Mouse (Mus musculus) CH12.LX (cell line): ENCODE measurements around the gene Ccser1. TPM values are rescaled to one million over a fixed set of nuclear protein-coding genes. Genes with fewer than 3 reads are reported as not detected.

ENCODE experiments used
- DNase-seq: peaks from one replicate; pipeline ENCODE4 v3.0.0-alpha.2; 2013; ENCODE audit errors: extremely low read depth
- H3K27ac ChIP-seq: 2 replicates; pipeline ENCODE4 v1.5.1; 2012; ENCODE audit warnings: low read depth, mild to moderate bottlenecking, control low read depth, moderate library complexity; ENCODE audit not compliant: insufficient read depth
- H3K27me3 ChIP-seq: replicated peaks from 2 replicates; pipeline ENCODE3; 2012; ENCODE audit warnings: inconsistent platforms
- H3K36me3 ChIP-seq, 2 experiments: replicated peaks in 1 of 2; 2 replicates each; pipeline versions ENCODE3 to v1.6.1; 2012; ENCODE audit warnings: inconsistent platforms in 1 of 2, low read length in 1 of 2, mild to moderate bottlenecking in 1 of 2, mixed read lengths in 1 of 2, moderate library complexity in 1 of 2; ENCODE audit not compliant: control insufficient read depth in 1 of 2, insufficient read depth in 1 of 2
- H3K4me1 ChIP-seq, 2 experiments: 2 replicates each; pipeline ENCODE4 v1.6.1; 2012; ENCODE audit warnings: inconsistent platforms in 1 of 2, moderate library complexity in 1 of 2; ENCODE audit not compliant: insufficient read depth in 2 of 2, control insufficient read depth in 1 of 2
- H3K4me2 ChIP-seq: 2 replicates; pipeline ENCODE4 v1.6.1; 2012; ENCODE audit warnings: low read depth, mild to moderate bottlenecking, control low read depth; ENCODE audit not compliant: poor library complexity, insufficient read depth, severe bottlenecking
- H3K4me3 ChIP-seq, 3 experiments: fragments of 150-350 bp in 1 of 3; sonication (generic) in 1 of 3; replicated peaks in 1 of 3; 2 replicates each; pipeline versions ENCODE3 to v1.5.1; 2011 to 2012; ENCODE audit warnings: low read depth in 2 of 3, low read length in 2 of 3, mild to moderate bottlenecking in 2 of 3, moderate library complexity in 2 of 3, control low read depth in 1 of 3, improper control_type of control experiment in 1 of 3, inconsistent platforms in 1 of 3, mixed read lengths in 1 of 3; ENCODE audit not compliant: poor library complexity in 1 of 3
- H3K79me2 ChIP-seq: replicated peaks from 2 replicates; pipeline ENCODE4 v1.6.1; 2012; ENCODE audit warnings: mild to moderate bottlenecking, moderate library complexity; ENCODE audit not compliant: control insufficient read depth, poor library complexity, insufficient read depth, severe bottlenecking; ENCODE audit errors: extremely low read depth
- H3K9ac ChIP-seq: 2 replicates; pipeline ENCODE4 v1.6.1; 2012; ENCODE audit warnings: low read depth, mild to moderate bottlenecking, control low read depth, moderate library complexity; ENCODE audit not compliant: insufficient read depth
- H3K9me3 ChIP-seq: replicated peaks from 2 replicates; pipeline ENCODE3; 2012; ENCODE audit warnings: low read length, inconsistent platforms, mixed read lengths
- BHLHE40 ChIP-seq: IDR thresholded peaks from 2 replicates; pipeline ENCODE4 v1.6.1; 2011; ENCODE audit warnings: mild to moderate bottlenecking, low read depth, low read length, improper control_type of control experiment
- CHD1 ChIP-seq: IDR thresholded peaks from 2 replicates; pipeline ENCODE4 v1.6.1; 2012; ENCODE audit warnings: low read depth, low read length, improper control_type of control experiment, inconsistent platforms
- CHD2 ChIP-seq: IDR thresholded peaks from 2 replicates; pipeline ENCODE4 v1.6.1; 2011; ENCODE audit warnings: low read length, improper control_type of control experiment
- ELF1 ChIP-seq: IDR thresholded peaks from 2 replicates; pipeline ENCODE4 v1.6.1; 2014; ENCODE audit warnings: low read depth, mild to moderate bottlenecking, inconsistent platforms, low read length, improper control_type of control experiment
- ETS1 ChIP-seq: conservative IDR thresholded peaks from 2 replicates; pipeline ENCODE4 v1.6.1; 2012; ENCODE audit warnings: low read depth, mild to moderate bottlenecking, inconsistent platforms, low read length, improper control_type of control experiment, moderate library complexity
- GABPA ChIP-seq: IDR thresholded peaks from 2 replicates; pipeline ENCODE4 v1.6.1; 2012; ENCODE audit warnings: low read depth, low read length, improper control_type of control experiment, inconsistent platforms; ENCODE audit not compliant: insufficient replicate concordance
- HCFC1 ChIP-seq: IDR thresholded peaks from 2 replicates; pipeline ENCODE4 v1.6.1; 2012; ENCODE audit warnings: low read depth, mild to moderate bottlenecking, inconsistent platforms, low read length, improper control_type of control experiment
- JUN ChIP-seq: IDR thresholded peaks from 2 replicates; pipeline ENCODE4 v1.6.1; 2011; ENCODE audit warnings: low read depth, mild to moderate bottlenecking, low read length, improper control_type of control experiment, moderate library complexity; ENCODE audit not compliant: insufficient read depth
- JUND ChIP-seq: conservative IDR thresholded peaks from 2 replicates; pipeline ENCODE4 v1.6.1; 2011; ENCODE audit warnings: low read depth, low read length, improper control_type of control experiment
- MAX ChIP-seq: IDR thresholded peaks from 2 replicates; pipeline ENCODE4 v1.6.1; 2011; ENCODE audit warnings: low read length, improper control_type of control experiment
- MEF2A ChIP-seq: IDR thresholded peaks from 2 replicates; pipeline ENCODE4 v1.6.1; 2014; ENCODE audit warnings: low read depth, mild to moderate bottlenecking, inconsistent platforms, low read length, improper control_type of control experiment, borderline replicate concordance
- MXI1 ChIP-seq: IDR thresholded peaks from 2 replicates; pipeline ENCODE4 v1.6.1; 2011; ENCODE audit warnings: mild to moderate bottlenecking, low read depth, low read length, improper control_type of control experiment
- MYC ChIP-seq: IDR thresholded peaks from 2 replicates; pipeline ENCODE4 v1.6.1; 2011; ENCODE audit warnings: low read depth, mild to moderate bottlenecking, improper control_type of control experiment, low read length
- NELFE ChIP-seq: IDR thresholded peaks from 2 replicates; pipeline ENCODE4 v1.6.1; 2011; ENCODE audit warnings: low read depth, low read length, improper control_type of control experiment
- NRF1 ChIP-seq: IDR thresholded peaks from 2 replicates; pipeline ENCODE4 v1.6.1; 2014; ENCODE audit warnings: low read depth, mild to moderate bottlenecking, inconsistent platforms, low read length, improper control_type of control experiment, moderate library complexity
- RCOR1 ChIP-seq: conservative IDR thresholded peaks from 2 replicates; pipeline ENCODE4 v1.6.1; 2012; ENCODE audit warnings: low read depth, mild to moderate bottlenecking, inconsistent platforms, low read length, improper control_type of control experiment
- UBTF ChIP-seq: IDR thresholded peaks from 2 replicates; pipeline ENCODE4 v1.6.1; 2012; ENCODE audit warnings: low read depth, mild to moderate bottlenecking, inconsistent platforms, low read length, improper control_type of control experiment, moderate library complexity
- USF1 ChIP-seq: IDR thresholded peaks from 2 replicates; pipeline ENCODE4 v1.6.1; 2014; ENCODE audit warnings: low read depth, mild to moderate bottlenecking, inconsistent platforms, low read length, improper control_type of control experiment
- ZMIZ1 ChIP-seq: IDR thresholded peaks from 2 replicates; pipeline ENCODE4 v1.6.1; 2012; ENCODE audit warnings: low read depth, mild to moderate bottlenecking, inconsistent platforms, low read length, improper control_type of control experiment
- ZNF384 ChIP-seq: IDR thresholded peaks from 2 replicates; pipeline ENCODE4 v1.6.1; 2012; ENCODE audit warnings: low read depth, low read length, improper control_type of control experiment, inconsistent platforms
- dilution Hi-C: fragments of 300-500 bp; cut with MboI; formaldehyde crosslinking; loops from 2 replicates; pipeline ENCODE4 v1.14.3; 2020; ENCODE audit warnings: low sequenced_read_pairs; ENCODE audit not compliant: extremely low pct_unique_long_range_greater_than_20kb, extremely low pct_ligation_motif_present
- in situ Hi-C: fragments of 300-500 bp; cut with MboI; formaldehyde crosslinking; loops from 3 replicates; pipeline ENCODE4 v1.14.3; 2019; ENCODE audit warnings: low sequenced_read_pairs, low pct_ligation_motif_present, low pct_unique_long_range_greater_than_20kb, mixed read lengths
- polyA plus RNA-seq: library from polyadenylated mRNA; unstranded; fragments of >175 nt; gene quantifications from 2 replicates; pipeline ENCODE4 v1.2.1, GENCODE M21; 2012; ENCODE audit warnings: low read depth; ENCODE audit not compliant: insufficient read length
- total RNA-seq, 2 experiments: library from RNA; depleted of rRNA; stranded (reverse); fragments of 300-350 nt in 1 of 2; fragments of >200 nt in 1 of 2; gene quantifications; 2 replicates each; pipeline ENCODE4 v1.2.3; 2012 to 2014

Gene Ccser1
- total and polyA plus RNA-seq, 3 experiments, result not detected

- no peaks in the 10 kb centered on the region for H3K27me3 ChIP-seq
- H3K27ac ChIP-seq, result no peak overlapping the region
- H3K79me2 ChIP-seq, result no peaks in the 10 kb centered on the region
- dilution Hi-C loops, result no loop called here
- H3K4me3 ChIP-seq, result no peak overlapping the region
- no peaks in the 10 kb centered on the region for H3K4me1 ChIP-seq
- peaks cover 32% of the 10 kb centered on the region for H3K9me3 ChIP-seq
- in situ Hi-C loops, result no loop called here
- no peak for DNase-seq
- H3K4me2 ChIP-seq, result no peak overlapping the region
- no peak for TF ChIP-seq BHLHE40
- TF ChIP-seq CHD2, result no peak
- no peak for TF ChIP-seq ETS1
- TF ChIP-seq MYC, result no peak
- no peak for TF ChIP-seq GABPA
- TF ChIP-seq ZNF384, result no peak
- TF ChIP-seq MAX, result no peak
- no peak for TF ChIP-seq MEF2A
- TF ChIP-seq ELF1, result no peak
- H3K9ac ChIP-seq, result no peak overlapping the region
- no peaks in the 10 kb centered on the region for H3K36me3 ChIP-seq
Measured at GRCm38 (mm10) chr6:61621707-61622106, 441.6 kb downstream of the Ccser1 start.

GRCm38 (mm10) chr6:61661414-61661813 is 481.3 kb downstream of the Ccser1 start:
- no peaks in the 10 kb centered on the region for H3K27me3 ChIP-seq
- no peak overlapping the region for H3K4me3 ChIP-seq
- no peak for DNase-seq
- H3K36me3 ChIP-seq, result no peaks in the 10 kb centered on the region
- peaks cover 26% of the 10 kb centered on the region for H3K9me3 ChIP-seq
- H3K27ac ChIP-seq, result no peak overlapping the region
- H3K4me2 ChIP-seq, result no peak overlapping the region
- dilution Hi-C loops (no loop called here), in situ Hi-C loops (no loop called here)
- H3K4me1 ChIP-seq, result no peaks in the 10 kb centered on the region
- H3K79me2 ChIP-seq, result no peaks in the 10 kb centered on the region
- TF ChIP-seq MAX, result no peak
- TF ChIP-seq CHD1, result no peak
- no peak for TF ChIP-seq ZMIZ1
- no peak for TF ChIP-seq MXI1
- no peak for TF ChIP-seq NRF1
- TF ChIP-seq JUN, result no peak
- TF ChIP-seq ELF1, result no peak
- TF ChIP-seq HCFC1, result no peak
- no peak for TF ChIP-seq JUND
- no peak for TF ChIP-seq NELFE
- TF ChIP-seq RCOR1, result no peak
- TF ChIP-seq MEF2A, result no peak
- TF ChIP-seq UBTF, result no peak
- TF ChIP-seq USF1, result no peak
- H3K9ac ChIP-seq, result no peak overlapping the region
